Mouse (Mus musculus) neural tube, embryonic 10.5 days (tissue): ENCODE data around the gene Olfm1.

Source experiments
- DNase-seq: peaks from one replicate; pipeline ENCODE4 v3.0.0-alpha.2; 2017; ENCODE audit warnings: low spot score; ENCODE audit errors: extremely low spot score

The Olfm1 gene

DNA sequence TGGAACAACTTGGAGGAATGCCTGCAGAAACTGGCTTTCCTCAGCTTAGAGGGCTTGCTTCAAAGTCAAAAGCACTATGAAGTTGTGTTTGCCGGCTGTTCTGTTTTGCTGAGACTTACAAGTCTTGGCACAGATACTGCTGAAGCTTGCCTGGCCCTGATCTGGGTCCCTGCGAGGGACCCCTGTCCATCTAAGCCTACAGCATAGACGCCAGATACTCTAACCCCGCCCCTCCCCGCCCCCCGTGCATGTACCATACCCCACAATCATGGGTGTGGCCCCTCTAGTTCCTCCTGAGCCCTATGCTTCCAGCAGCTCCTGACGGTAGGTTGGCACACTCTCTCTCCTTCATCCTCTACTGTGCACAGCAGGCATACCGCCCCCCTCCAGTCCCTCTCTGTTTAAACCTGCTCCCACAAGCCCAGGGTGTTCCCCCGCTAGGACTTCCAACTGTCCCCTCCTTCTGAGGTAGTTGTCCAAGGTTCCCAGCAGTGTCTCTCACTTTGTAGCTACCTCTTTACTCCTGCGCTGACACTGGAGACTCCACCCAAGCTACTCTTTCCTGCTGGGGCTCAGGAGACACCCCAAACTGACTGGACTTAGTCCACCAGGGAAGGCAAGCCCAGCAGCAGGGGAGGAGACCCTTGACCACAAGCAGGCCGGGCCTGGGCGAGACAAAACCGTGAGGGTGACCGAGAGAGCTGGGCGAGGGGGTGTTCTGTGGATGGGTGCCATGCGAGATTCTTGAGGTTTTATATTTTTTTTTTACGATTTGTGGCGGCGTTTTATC lies 12.1 kb downstream of the Olfm1 start:
- no peak for DNase-seq

DNA sequence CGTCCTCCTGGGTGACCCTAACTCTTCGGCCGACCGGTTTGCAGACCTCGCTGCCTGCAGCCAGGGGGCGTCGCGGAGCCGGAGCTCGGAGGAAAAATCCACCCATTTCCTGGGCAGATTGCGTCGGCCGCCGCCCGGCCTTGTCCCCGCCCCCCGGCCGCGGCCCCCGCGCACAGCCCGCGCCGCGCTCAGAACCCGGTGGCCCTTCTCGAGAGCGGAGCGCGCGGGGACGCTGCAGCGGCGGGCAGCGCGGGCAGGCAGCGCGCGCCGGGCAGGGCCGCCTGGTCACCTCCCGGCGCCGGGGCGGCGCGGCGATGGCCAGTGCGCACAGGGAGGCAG lies 12.6 kb downstream of the Olfm1 start:
- DNase-seq, result peak; percentile 85

DNA sequence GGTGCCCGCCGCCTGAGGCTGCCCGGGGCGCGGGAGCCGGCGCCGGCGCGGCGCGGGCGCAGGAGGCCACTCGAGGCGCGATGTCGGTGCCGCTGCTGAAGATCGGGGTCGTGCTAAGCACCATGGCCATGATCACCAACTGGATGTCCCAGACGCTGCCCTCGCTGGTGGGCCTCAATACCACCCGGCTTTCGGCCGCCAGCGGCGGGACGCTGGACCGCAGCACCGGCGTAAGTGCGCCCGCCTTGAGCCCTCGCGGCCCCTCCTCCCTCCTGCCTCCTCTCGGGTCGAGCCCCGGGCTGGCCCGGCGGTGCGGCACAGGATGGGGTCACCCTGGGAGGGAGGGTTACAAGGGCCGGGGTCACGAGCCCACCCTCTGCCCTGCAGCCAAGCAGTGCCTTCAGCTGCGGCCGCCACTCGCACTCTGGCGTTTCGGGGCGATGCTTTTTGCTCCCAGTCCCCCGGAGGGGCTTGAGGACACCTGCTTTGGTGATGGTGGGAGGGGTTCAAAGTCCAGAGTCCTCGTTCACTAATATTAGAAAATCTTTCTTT lies 13.2 kb downstream of the Olfm1 start:
- DNase-seq, result peak; percentile 69

- DNase-seq, result peak; percentile 49
These were observed 13.7 kb downstream of the Olfm1 start for GRCm38 (mm10) chr2:28206472-28206871.

DNA sequence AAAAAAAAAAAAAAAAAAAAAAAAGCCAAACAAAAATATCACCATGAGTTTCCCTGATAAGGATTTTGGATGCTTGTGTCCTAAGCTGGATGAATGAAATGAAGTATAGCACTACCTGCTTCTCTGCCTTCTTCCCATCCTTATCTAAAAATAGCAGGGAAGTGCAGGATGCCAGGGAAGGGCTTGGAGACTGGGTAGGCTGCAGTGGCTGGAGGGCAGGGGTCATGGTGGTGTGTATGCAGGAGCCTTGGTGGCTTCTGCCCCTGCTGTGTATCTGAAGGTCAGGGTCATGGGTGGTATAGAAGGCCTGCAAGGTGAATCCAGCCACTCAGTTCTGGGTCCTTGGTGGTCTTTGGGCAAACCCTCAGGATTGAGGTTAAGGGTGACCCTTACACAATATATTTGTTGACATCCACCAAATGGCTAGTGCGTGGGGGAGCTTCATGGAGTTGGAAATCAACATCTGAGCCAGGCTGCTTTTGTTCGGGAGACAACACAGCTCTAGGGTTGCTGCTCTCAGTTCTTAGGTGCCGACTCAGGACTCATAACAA lies 14.5 kb downstream of the Olfm1 start:
- no peak for DNase-seq

GRCm38 (mm10) chr2:28208130-28208745 lies 15.4 kb downstream of the Olfm1 start:
- DNase-seq, result no peak

GRCm38 (mm10) chr2:28209211-28209610 lies 16.4 kb downstream of the Olfm1 start:
- DNase-seq, result no peak

DNA sequence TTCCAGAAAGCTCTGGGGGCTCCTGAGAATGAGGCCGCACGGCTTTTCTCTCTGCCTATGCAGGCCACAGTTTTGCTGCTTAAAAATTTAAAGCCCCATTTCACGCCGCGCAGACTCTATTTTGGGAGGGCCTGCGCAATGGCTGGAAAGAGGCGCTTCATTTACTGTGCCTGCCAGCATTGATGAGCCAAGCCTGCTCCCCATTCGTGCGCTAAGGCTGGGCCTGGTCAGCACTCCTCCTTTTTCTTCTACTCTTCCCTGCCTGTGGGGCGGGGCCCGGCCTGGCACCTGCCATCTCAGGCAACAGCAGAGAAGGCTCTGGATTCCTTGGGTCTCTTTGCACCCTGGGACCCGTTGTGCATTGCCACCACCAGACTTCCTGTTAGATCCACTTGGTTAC lies 16.9 kb downstream of the Olfm1 start:
- no peak for DNase-seq

DNA sequence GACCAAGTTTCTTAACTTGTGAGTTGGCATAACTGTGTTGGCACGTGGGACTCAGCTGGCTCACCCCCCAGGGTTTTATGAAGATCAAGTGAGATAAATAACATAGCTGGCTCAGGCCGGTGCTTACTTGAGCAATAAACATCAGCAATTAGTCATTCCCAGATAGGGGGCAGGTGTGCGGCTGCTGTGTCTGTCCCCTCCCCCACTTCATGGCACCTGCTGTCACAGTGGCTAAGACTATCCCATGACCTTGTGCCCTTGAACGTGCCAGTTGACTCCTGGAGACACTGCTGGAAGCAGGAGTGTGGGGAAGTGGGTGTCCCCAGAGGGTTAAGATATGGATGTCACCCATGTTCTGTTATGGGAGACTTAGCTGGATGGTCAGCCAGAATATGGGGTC lies 17.5 kb downstream of the Olfm1 start:
- DNase-seq, result no peak

DNA sequence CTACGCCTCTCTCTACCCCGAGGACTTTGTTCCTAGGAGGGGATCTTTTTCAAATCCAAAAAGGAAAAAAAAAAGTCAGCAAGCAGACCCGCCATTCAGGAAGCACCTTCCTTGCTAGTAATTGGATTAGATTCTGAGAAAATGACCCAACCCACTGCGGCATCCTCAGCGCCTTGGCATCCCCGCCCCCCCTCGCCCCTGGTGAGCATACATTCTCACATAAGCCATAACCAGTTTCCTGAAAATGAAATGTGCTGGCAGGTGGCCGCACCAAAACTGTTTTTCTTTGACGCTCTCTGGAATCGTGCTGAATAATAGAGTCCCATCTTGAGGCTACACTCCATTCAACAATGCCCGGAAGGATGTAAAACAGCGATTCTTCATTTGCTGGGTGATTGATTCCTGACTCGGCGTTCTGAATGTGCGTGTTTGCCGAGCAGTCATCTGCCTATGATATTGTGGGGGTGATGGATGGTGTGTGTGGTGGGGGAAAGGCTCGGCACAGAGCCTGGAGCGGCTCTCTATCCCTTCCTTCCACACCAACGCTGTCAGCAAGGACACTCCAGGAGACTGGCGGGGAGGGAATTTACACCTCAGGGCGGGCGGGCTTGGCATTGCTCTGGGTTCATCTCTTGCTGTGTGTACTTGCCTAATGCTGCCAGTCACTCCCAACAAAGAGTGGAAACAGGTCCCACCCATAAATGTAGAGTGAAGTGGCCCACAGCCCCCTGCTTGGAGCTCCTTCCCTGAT lies 18.9 kb downstream of the Olfm1 start:
- no peak for DNase-seq

- DNase-seq, result no peak
These were observed 20.1 kb downstream of the Olfm1 start for GRCm38 (mm10) chr2:28212911-28213310.

GRCm38 (mm10) chr2:28216211-28216775 lies 23.5 kb downstream of the Olfm1 start:
- DNase-seq, result no peak

DNA sequence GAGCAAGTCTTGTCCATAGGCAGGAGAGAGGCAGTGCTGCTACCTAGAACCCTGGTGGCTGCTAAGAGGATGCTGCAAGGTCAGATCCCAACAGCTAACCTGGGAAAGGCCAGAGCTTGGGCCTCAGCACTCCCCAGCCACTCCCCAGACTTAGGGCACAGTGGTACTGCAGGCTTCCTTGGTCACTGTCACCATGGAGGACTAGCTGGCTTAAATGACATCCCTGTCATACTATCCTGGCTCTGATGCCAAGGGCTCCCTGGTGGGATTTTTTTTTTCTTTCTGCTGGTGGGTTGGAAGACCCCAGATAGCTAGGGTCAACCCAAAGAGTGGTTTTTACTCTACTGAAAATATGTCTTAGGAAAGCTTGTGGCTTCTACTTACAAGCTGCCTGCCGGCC lies 25.0 kb downstream of the Olfm1 start:
- no peak for DNase-seq

DNA sequence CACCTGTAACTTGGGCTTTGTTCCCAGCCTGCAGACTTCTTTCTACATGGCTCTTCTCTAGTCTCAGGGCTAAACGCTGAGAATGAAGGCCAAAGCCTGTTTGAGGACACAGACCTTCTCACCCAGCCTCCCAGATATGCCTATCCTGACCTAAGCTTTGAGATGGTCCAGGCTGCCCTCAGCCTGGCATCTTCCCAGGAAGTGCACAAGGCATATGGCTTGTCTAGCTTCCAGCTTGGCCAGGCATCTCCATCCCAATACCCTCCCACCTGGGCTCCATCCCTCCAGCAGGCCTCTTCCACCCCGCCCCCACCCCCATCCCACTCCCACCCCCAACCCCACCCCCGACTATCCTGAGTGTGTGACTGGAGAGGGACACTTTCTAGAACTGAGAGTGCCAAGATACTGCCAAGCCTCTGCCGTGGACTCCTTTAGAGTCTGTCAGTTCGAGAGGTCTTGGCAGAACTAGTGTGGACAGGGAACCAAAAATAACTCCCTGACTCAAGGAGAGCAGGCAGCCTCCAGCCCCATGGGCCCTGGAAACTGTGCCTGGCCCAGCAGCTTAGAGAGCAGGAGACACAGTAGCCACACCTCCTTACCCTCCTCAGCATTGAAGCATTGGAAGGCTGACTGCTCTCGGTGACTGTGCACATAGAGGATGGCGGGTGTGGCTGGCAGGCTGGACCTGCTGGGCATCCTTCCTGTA lies 26.0 kb downstream of the Olfm1 start:
- no peak for DNase-seq

DNA sequence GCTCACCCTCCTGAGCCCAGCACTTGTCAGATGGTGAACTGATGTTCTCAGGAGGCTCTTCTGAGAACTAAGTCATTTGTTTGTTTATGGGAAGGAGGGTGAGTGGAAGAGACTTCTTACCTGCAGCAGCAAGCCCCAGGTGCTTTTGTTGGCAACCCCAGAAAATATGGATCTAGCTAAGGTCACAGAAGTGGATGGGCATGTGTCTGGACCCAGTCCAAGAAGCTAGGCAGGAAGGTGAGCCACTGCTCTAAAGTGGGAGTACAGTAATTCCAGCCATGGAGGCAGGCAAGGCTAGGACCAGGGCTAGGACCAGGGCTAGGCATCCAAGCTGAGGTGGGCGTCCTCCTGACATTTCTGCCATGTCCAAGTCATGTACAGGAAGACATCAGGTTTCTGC lies 26.8 kb downstream of the Olfm1 start:
- DNase-seq, result no peak

GRCm38 (mm10) chr2:28221803-28222202 lies 29.0 kb downstream of the Olfm1 start:
- no peak for DNase-seq

GRCm38 (mm10) chr2:28224819-28225218 lies 32.0 kb downstream of the Olfm1 start:
- DNase-seq, result no peak

- DNase-seq, result no peak
These were observed 33.1 kb downstream of the Olfm1 start for GRCm38 (mm10) chr2:28225906-28226305.

DNA sequence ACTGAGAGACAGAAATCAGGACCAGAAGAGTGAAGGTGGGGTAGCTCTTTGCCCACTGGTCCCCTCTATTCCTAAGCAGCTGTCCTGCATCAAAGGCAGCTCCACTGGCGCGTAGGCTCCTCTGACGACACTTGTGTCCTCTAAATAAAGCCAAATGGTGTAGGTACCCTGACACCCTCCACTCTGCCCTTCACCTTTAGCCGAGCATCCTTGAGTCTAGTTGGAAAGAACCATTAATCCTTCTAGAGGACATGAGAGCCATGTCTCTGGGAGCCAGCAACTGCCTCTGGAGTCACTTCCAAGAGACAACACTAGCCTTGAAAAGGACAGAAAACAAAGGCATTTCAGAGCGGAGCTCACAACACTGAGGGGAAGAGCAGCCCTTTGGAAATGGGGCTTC lies 34.2 kb downstream of the Olfm1 start:
- DNase-seq, result no peak

- DNase-seq, result no peak
These were observed 34.9 kb downstream of the Olfm1 start for GRCm38 (mm10) chr2:28227589-28228191.

- DNase-seq, result no peak
These were observed 35.6 kb downstream of the Olfm1 start for GRCm38 (mm10) chr2:28228364-28228763.
